Mouse (Mus musculus) intestine, embryonic 16.5 days (tissue): ENCODE measurements around the gene Taf1a. TPM values are rescaled to one million over a fixed set of nuclear protein-coding genes. Genes with fewer than 3 reads are reported as not detected.
"Not testable (repeated sequence)": the region's sequence is repeated elsewhere in the genome, so short reads cannot be mapped to it uniquely, and the experiment has no call there.

Source experiments
- ATAC-seq: fragments of 200-750 bp; cut with Nextera tagmentation; 2 replicates; pipeline ENCODE4 v1.8.0; 2017; ENCODE audit warnings: moderate TSS enrichment, moderate library complexity
- H3K27ac ChIP-seq: fragments of 300-500 bp; sonication (generic); 2 replicates; pipeline ENCODE4 v1.5.1; 2014; ENCODE audit warnings: mild to moderate bottlenecking, low read length
- H3K27me3 ChIP-seq: fragments of 300-500 bp; sonication (generic); replicated peaks from 2 replicates; pipeline ENCODE4 v1.6.1; 2014; ENCODE audit warnings: low read length, control low read depth, mixed read lengths; ENCODE audit not compliant: control insufficient read depth, insufficient read depth
- H3K36me3 ChIP-seq: fragments of 300-500 bp; sonication (generic); 2 replicates; pipeline ENCODE4 v1.6.1; 2014; ENCODE audit warnings: low read length, control low read depth; ENCODE audit not compliant: control insufficient read depth, insufficient read depth
- H3K4me1 ChIP-seq: fragments of 300-500 bp; sonication (generic); 2 replicates; pipeline ENCODE4 v1.6.1; 2014; ENCODE audit warnings: low read length, control low read depth, mixed read lengths; ENCODE audit not compliant: control insufficient read depth, insufficient read depth
- H3K4me2 ChIP-seq: fragments of 300-500 bp; sonication (generic); 2 replicates; pipeline ENCODE4 v1.6.1; 2014; ENCODE audit warnings: low read depth, low read length, control low read depth
- H3K4me3 ChIP-seq: fragments of 300-500 bp; sonication (generic); 2 replicates; pipeline ENCODE4 v1.5.1; 2014; ENCODE audit warnings: mild to moderate bottlenecking, low read length
- H3K9ac ChIP-seq: fragments of 300-500 bp; sonication (generic); 2 replicates; pipeline ENCODE4 v1.6.1; 2014; ENCODE audit warnings: low read depth, low read length
- H3K9me3 ChIP-seq: fragments of 300-500 bp; sonication (generic); 2 replicates; pipeline ENCODE4 v1.6.1; 2016; ENCODE audit warnings: low read length, control low read depth; ENCODE audit not compliant: control insufficient read depth
- WGBS: fragments of 180-500 bp; shearing (Covaris S2); extraction: QIAGEN DNeasy Blood & Tissue Kit; methylation state at CpG from one replicate; pipeline ENCODE4 v1.1.7; 2014; 5-methylcytosine and 5-hydroxymethylcytosine counted together
- polyA plus RNA-seq: library from polyadenylated mRNA; unstranded; fragments of >200 nt; fragmentation: Nextera tagmentation; extraction: Ambion mirVana; gene quantifications from 2 replicates; pipeline ENCODE4 v1.2.1, GENCODE M21; 2015

Taf1a gene
- polyA plus RNA-seq, 1 experiment from 2014 or later, result 14.5 TPM

DNA sequence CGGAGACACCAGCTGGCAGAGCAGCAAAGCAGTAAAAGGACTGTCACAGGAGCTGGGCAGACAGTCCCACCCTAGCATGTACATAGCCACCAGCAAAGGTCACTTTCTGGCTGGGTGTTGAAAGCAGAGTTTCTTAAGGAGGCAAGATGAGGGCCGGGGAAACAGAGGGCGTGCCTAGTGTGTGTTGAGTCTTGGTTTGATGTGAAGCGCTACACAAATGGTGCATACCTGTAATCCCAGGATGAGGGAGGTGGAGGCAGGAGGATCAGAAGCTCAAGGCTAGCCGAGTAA, 25.3 kb upstream of the Taf1a start:
- no peaks in the 10 kb centered on the region for H3K27me3 ChIP-seq
- peaks cover 7% of the 10 kb centered on the region for H3K36me3 ChIP-seq
- H3K4me1 ChIP-seq, result peaks cover 15% of the 10 kb centered on the region
- H3K9ac ChIP-seq, result no peak overlapping the region
- H3K27ac ChIP-seq, result no peak overlapping the region
- no peak overlapping the region for H3K4me3 ChIP-seq
- 72% methylated on average over 5 of the region's 5 CpGs for WGBS
- H3K9me3 ChIP-seq, result no peaks in the 10 kb centered on the region
- H3K4me2 ChIP-seq, result no peak overlapping the region
- peak; percentile 88 for ATAC-seq

- peaks cover 22% of the 10 kb centered on the region for H3K4me1 ChIP-seq
- no peak overlapping the region for H3K9ac ChIP-seq
- H3K9me3 ChIP-seq, result no peaks in the 10 kb centered on the region
- no peak for ATAC-seq
- H3K4me2 ChIP-seq, result no peak overlapping the region
- no peak overlapping the region for H3K4me3 ChIP-seq
- 88% methylated on average over 5 of the region's 5 CpGs for WGBS
- H3K27me3 ChIP-seq, result no peaks in the 10 kb centered on the region
- H3K36me3 ChIP-seq, result peaks cover 5% of the 10 kb centered on the region
- no peak overlapping the region for H3K27ac ChIP-seq
These were observed 22.4 kb upstream of the Taf1a start for GRCm38 (mm10) chr1:183366361-183366760.

DNA sequence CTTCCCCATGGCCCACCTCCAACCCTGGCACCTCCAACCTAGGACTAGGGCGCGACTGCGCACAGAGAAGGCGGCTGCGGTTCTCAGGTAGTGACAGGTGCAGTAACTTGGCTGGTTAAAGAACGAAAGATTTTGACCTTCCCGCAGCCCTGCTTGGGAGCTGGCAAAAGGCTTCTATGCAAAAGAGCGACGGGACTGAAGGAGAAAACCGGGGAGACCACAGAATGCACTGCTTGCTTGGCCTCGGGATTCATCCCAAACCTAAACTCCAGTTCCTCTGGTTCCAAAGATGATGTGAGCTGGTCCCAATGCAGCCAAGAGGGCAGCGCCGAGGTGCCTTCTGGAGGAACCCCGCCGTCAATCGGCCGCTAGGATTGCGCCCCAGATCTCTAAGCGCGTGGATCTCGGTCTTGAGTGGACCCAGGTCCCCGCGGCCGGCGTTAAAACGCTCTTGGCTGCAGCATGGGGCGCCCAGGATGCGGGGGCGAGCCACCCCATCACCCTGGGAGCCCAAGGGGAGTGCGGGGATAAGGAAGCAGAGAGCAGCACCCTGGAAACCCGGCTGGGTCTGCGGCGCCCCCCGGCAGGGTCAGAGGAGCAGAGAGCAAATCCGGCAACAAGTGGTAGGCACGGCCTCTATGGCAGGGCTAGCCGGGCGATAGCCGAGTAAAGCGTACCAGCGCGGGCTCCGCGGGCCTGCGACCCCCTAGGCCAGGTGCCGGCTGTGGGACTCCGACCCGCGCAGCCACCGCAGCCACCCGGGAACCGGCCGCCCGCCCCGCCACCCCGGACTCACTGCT, 20.0 kb upstream of the Taf1a start:
- Histone ChIP-seq H3K36me3 (peaks cover 3% of the 10 kb centered on the region; the same call in 1 of the 2 replicates), H3K9ac (peak overlapping the region; percentile 88), H3K9me3 (no peaks in the 10 kb centered on the region), H3K4me3 (peak overlapping the region; percentile 80), H3K4me2 (peak overlapping the region; percentile 79), H3K4me1 (peaks cover 19% of the 10 kb centered on the region), H3K27me3 (no peaks in the 10 kb centered on the region), H3K27ac (peak overlapping the region; percentile 68)
- WGBS, result 1% methylated on average over 56 of the region's 56 CpGs
- ATAC-seq, result peak; percentile 72

DNA sequence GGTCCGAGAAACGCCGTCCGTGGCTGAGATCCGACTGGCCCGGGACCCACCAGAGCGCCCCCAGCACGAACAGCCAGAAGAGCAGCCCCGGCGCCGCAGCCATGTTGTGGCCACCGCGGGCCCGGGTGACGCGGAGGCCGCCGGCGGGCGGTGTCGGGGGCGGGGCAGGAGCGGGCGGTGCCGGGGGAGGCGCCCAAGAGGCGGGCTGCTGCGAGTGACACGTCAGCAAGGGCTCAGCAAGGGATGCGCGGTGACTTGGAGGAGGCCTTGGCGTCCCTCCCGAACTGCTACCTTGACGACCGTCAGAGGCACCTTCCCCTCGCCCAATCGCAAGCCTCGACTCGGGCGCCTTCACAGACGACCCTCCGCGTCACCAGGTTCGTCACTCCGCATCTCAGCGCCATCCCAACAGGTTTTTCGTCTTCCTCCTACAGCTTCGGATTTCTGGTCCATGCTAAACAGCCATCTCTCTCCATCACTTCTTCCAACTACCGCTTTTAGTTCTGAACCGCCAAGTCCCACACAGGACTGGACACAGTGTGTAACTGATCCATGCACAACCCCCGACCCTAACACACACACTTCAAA, 19.3 kb upstream of the Taf1a start, which contains the start of gene Mia3:
Gene Mia3, minus strand, starts transcription at position 127 of the 588 bp plus-strand sequence.
- Histone ChIP-seq H3K27ac (peak within 1 kb of the TSS; percentile 68), H3K4me2 (peak within 1 kb of the TSS; percentile 79), H3K36me3 (peaks cover 3% of the 10 kb centered on the region; the same call in 1 of the 2 replicates), H3K27me3 (no peaks in the 10 kb centered on the region), H3K4me1 (peaks cover 17% of the 10 kb centered on the region), H3K9ac (peak within 1 kb of the TSS; percentile 88), H3K9me3 (no peaks in the 10 kb centered on the region), H3K4me3 (peak within 1 kb of the TSS; percentile 80)
- ATAC-seq, result peak; percentile 99
- 1% methylated on average over 36 of the region's 51 CpGs for WGBS

DNA sequence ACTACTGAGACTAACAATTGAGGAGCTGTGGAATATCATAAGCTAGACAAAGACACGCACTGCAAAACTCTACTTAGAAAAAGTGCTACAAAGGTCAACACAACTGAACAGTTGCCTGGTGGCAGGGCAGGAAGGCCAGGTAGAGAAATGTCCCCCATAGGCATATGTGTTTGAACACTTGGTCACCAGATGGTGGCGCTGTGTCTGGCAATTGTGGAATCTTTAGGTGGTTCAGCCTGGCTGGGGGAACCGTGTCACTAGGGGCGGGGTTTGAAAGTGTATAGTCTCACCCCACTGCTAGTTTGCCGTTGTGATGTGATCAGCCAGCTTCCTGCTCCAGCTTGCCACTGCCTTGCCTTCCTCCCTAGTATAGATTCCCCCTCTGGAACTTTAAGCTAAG, 14.1 kb upstream of the Taf1a start:
- H3K27ac ChIP-seq, result no peak overlapping the region
- H3K4me1 ChIP-seq, result peaks cover 6% of the 10 kb centered on the region; the same call in 1 of the 2 replicates
- no peak overlapping the region for H3K4me2 ChIP-seq
- no peak for ATAC-seq
- H3K9me3 ChIP-seq, result 0 out of 2 replicates have a peak, but pooled peaks cover 4% of the 10 kb centered on the region
- no peak overlapping the region for H3K9ac ChIP-seq
- H3K4me3 ChIP-seq, result no peak overlapping the region
- 81% methylated on average over 5 of the region's 5 CpGs for WGBS
- H3K36me3 ChIP-seq, result no peaks in the 10 kb centered on the region
- H3K27me3 ChIP-seq, result no peaks in the 10 kb centered on the region

GRCm38 (mm10) chr1:183377045-183377444, 11.7 kb upstream of the Taf1a start:
- 0 out of 2 replicates have a peak, but pooled peaks cover 4% of the 10 kb centered on the region for H3K9me3 ChIP-seq
- 76% methylated on average over 4 of the region's 4 CpGs for WGBS
- no peaks in the 10 kb centered on the region for H3K36me3 ChIP-seq
- no peak for ATAC-seq
- H3K4me2 ChIP-seq, result no peak overlapping the region
- H3K4me3 ChIP-seq, result no peak overlapping the region
- no peak overlapping the region for H3K27ac ChIP-seq
- no peaks in the 10 kb centered on the region for H3K27me3 ChIP-seq
- no peaks in the 10 kb centered on the region for H3K4me1 ChIP-seq
- no peak overlapping the region for H3K9ac ChIP-seq

DNA sequence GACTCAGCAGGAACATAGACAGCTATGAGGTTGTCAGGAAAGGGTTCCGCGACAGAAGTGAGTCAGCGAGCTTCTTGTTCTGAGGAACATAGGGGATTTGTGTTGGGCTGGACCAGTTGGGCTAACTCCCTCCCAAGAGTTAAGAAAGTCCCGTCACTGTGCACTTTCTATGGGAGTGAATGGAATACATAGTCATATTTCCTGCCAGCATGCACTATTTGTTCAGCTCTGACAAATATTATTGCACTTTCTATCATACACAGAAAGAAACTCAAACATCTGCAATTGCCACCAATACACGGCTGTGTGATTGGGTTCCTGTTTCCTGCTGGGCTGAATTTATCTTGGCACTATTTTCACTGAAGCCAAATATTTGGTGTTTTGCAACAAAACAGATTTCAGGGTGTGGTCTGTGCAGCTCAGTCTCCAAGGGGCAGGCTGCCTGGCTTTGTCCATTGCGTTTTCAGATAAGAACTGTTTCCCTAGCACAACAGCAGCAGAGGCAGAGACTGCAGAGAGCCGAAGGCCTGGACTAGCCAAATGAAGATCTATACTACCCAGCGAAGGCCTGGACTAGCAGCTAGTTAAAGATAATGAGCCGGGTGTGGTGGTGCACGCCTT, 10.3 kb upstream of the Taf1a start:
- Histone ChIP-seq H3K9me3 (0 out of 2 replicates have a peak, but pooled peaks cover 4% of the 10 kb centered on the region), H3K27me3 (no peaks in the 10 kb centered on the region), H3K4me2 (no peak overlapping the region), H3K4me1 (no peaks in the 10 kb centered on the region), H3K36me3 (no peaks in the 10 kb centered on the region), H3K27ac (no peak overlapping the region), H3K4me3 (no peak overlapping the region), H3K9ac (no peak overlapping the region)
- 78% methylated on average over 10 of the region's 10 CpGs for WGBS
- ATAC-seq, result 0 out of 2 replicates have a peak, but pooled peaks have one; percentile 13

DNA sequence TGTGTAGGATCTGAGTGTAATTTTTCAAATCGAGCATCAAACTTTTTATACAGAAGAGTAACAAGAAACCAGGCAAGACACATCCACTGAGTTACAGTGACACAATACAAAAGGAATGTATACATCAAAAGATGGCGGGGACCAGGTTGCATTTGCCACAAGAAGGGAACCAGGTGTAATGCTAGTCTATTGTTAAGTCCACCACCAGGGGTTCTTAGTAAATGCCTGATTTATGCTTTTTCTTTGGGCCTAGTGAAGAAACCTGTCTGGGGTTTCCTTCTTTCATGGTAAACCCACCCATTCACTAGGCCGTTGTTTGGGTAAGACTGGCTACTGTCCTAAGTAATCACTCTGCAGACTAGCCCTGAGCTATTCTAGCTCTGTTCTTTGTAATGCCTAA, 9.4 kb upstream of the Taf1a start:
- 86% methylated on average over 3 of the region's 3 CpGs for WGBS
- not testable (repeated sequence) for H3K27ac ChIP-seq, H3K36me3 ChIP-seq, H3K27me3 ChIP-seq, H3K4me1 ChIP-seq, ATAC-seq, H3K4me3 ChIP-seq, H3K4me2 ChIP-seq, H3K9me3 ChIP-seq, H3K9ac ChIP-seq

DNA sequence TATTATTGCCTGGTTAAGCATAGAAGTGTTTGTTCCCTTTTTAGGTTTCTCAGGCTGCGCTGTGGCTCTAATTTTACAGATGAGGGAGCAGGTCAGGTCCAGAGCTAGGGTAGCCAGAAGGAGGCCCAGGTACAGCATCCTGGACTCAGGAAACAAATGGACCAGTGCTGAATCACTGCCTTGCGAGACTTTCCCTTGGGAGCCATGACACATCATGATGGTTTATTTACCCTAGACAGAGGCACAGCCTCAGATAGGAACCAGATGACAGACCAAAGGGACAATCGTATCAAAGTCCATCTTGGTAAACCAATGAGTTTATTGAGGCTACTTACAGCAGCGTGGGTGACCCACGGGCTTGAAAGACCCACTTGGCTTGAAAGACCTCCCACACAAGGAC, 7.0 kb upstream of the Taf1a start:
- H3K36me3 ChIP-seq, result no peaks in the 10 kb centered on the region

More for the DNA sequence above, 7.0 kb upstream of the Taf1a start:
- Histone ChIP-seq H3K27me3 (no peaks in the 10 kb centered on the region), H3K4me1 (no peaks in the 10 kb centered on the region), H3K4me3 (no peak overlapping the region), H3K9me3 (no peaks in the 10 kb centered on the region), H3K4me2 (no peak overlapping the region), H3K9ac (no peak overlapping the region), H3K27ac (no peak overlapping the region)
- no peak for ATAC-seq
- 72% methylated on average over 5 of the region's 5 CpGs for WGBS
